Mouse (Mus musculus) liver, embryonic 14.5 days (tissue): ENCODE results near the gene Cplx2. TPM values are rescaled to one million over a fixed set of nuclear protein-coding genes. Genes with fewer than 3 reads are reported as not detected.

ENCODE experiments used
- ATAC-seq: fragments of 200-750 bp; cut with Nextera tagmentation; 2 replicates; pipeline ENCODE4 v1.8.0; 2017; ENCODE audit warnings: moderate number of reproducible peaks, mild to moderate bottlenecking, moderate library complexity; ENCODE audit not compliant: insufficient read depth
- DNase-seq, 3 experiments: peaks; one replicate each; pipeline ENCODE4 v3.0.0-alpha.2; 2012 to 2013; ENCODE audit warnings: low read depth in 3 of 3, low spot score in 3 of 3
- H3K27ac ChIP-seq: fragments of 300-500 bp; sonication (generic); 2 replicates; pipeline ENCODE4 v1.5.1; 2014; ENCODE audit warnings: moderate library complexity, mild to moderate bottlenecking, control low read depth, inconsistent platforms
- H3K27me3 ChIP-seq: fragments of 300-500 bp; sonication (generic); 2 replicates; pipeline ENCODE4 v1.6.1; 2014; ENCODE audit warnings: mild to moderate bottlenecking, low read length, moderate library complexity; ENCODE audit not compliant: control insufficient read depth, insufficient read depth
- H3K36me3 ChIP-seq: fragments of 300-500 bp; sonication (generic); replicated peaks from 2 replicates; pipeline ENCODE4 v1.6.1; 2014; ENCODE audit warnings: low read depth; ENCODE audit not compliant: control insufficient read depth, insufficient read depth
- H3K4me1 ChIP-seq, 2 experiments: fragments of 200-500 bp in 1 of 2; fragments of 300-500 bp in 1 of 2; sonication (generic) in 1 of 2; replicated peaks; 2 replicates each; pipeline ENCODE4 v1.6.1; 2012 to 2014; ENCODE audit warnings: antibody characterized with exemption in 1 of 2, inconsistent platforms in 1 of 2, low read length in 1 of 2; ENCODE audit not compliant: control insufficient read depth in 2 of 2, insufficient read depth in 2 of 2
- H3K4me2 ChIP-seq: fragments of 300-500 bp; sonication (generic); 2 replicates; pipeline ENCODE4 v1.6.1; 2014; ENCODE audit warnings: low read depth, mild to moderate bottlenecking, control low read depth, moderate library complexity
- H3K4me3 ChIP-seq, 2 experiments: fragments of 200-500 bp in 1 of 2; fragments of 300-500 bp in 1 of 2; sonication (generic) in 1 of 2; 2 replicates each; pipeline ENCODE4 v1.5.1; 2012 to 2014; ENCODE audit warnings: low read depth in 2 of 2, low read length in 2 of 2, mild to moderate bottlenecking in 2 of 2, control low read depth in 1 of 2, inconsistent platforms in 1 of 2, moderate library complexity in 1 of 2; ENCODE audit not compliant: insufficient read depth in 1 of 2
- H3K9ac ChIP-seq: fragments of 300-500 bp; sonication (generic); replicated peaks from 2 replicates; pipeline ENCODE4 v1.6.1; 2014; ENCODE audit warnings: mild to moderate bottlenecking, control low read depth, moderate library complexity
- H3K9me3 ChIP-seq: fragments of 300-500 bp; sonication (generic); 2 replicates; pipeline ENCODE4 v1.6.1; 2016; ENCODE audit warnings: low read length, mixed read lengths; ENCODE audit not compliant: control insufficient read depth
- CTCF ChIP-seq: IDR thresholded peaks from 2 replicates; pipeline ENCODE4 v1.5.1; 2016; ENCODE audit warnings: antibody characterized with exemption, low read depth, control low read depth
- EP300 ChIP-seq: IDR thresholded peaks from 2 replicates; pipeline ENCODE4 v1.6.1; 2016; ENCODE audit warnings: antibody characterized with exemption, low read depth
- WGBS: fragments of 180-500 bp; shearing (Covaris S2); extraction: QIAGEN DNeasy Blood & Tissue Kit; methylation state at CpG from one replicate; pipeline ENCODE4 v1.1.7; 2014; ENCODE audit not compliant: insufficient replicate concordance; 5-methylcytosine and 5-hydroxymethylcytosine counted together
- polyA plus RNA-seq, 2 experiments: library from polyadenylated mRNA; depleted of rRNA in 1 of 2; stranded (reverse) in 1 of 2; unstranded in 1 of 2; fragments of >200 nt; fragmentation: Nextera tagmentation in 1 of 2; extraction: Ambion mirVana in 1 of 2; gene quantifications; 2 replicates each; pipeline versions ENCODE4 v1.2.1 to v1.2.3; 2012 to 2014

The Cplx2 gene
- polyA plus RNA-seq, 2 experiments, result 0.24 to 0.49 TPM

- no peaks in the 10 kb centered on the region for H3K27me3 ChIP-seq
- H3K36me3 ChIP-seq, result no peaks in the 10 kb centered on the region
- 41% methylated on average over 5 of the region's 5 CpGs for WGBS
- no peak for TF ChIP-seq EP300
- no peak for TF ChIP-seq CTCF
- ATAC-seq (no peak), DNase-seq (no peak)
- no peak overlapping the region for H3K27ac ChIP-seq
- H3K4me2 ChIP-seq, result no peak overlapping the region
- no peak overlapping the region for H3K9ac ChIP-seq
- H3K4me1 ChIP-seq, result no peaks in the 10 kb centered on the region
- no peaks in the 10 kb centered on the region for H3K9me3 ChIP-seq
- no peak overlapping the region for H3K4me3 ChIP-seq
These were observed 12.4 kb downstream of the Cplx2 start for GRCm38 (mm10) chr13:54383531-54383930.

- Histone ChIP-seq H3K27ac (no peak overlapping the region), H3K27me3 (no peaks in the 10 kb centered on the region), H3K9ac (no peak overlapping the region), H3K9me3 (no peaks in the 10 kb centered on the region), H3K4me3 (no peak overlapping the region), H3K4me1 (no peaks in the 10 kb centered on the region), H3K36me3 (no peaks in the 10 kb centered on the region), H3K4me2 (no peak overlapping the region)
- DNase-seq (no peak), ATAC-seq (no peak)
- 19% methylated on average over 5 of the region's 5 CpGs for WGBS
- TF ChIP-seq EP300, result no peak
- TF ChIP-seq CTCF, result no peak
These were observed 13.4 kb downstream of the Cplx2 start for GRCm38 (mm10) chr13:54384518-54384917.

GRCm38 (mm10) chr13:54385008-54386004, 14.2 kb downstream of the Cplx2 start:
- Histone ChIP-seq H3K27ac (no peak overlapping the region), H3K4me1 (no peaks in the 10 kb centered on the region), H3K4me2 (no peak overlapping the region), H3K9ac (no peak overlapping the region), H3K27me3 (no peaks in the 10 kb centered on the region), H3K9me3 (no peaks in the 10 kb centered on the region), H3K4me3 (no peak overlapping the region), H3K36me3 (no peaks in the 10 kb centered on the region)
- no peak for TF ChIP-seq CTCF
- no peak for TF ChIP-seq EP300
- no peak for ATAC-seq
- 32% methylated on average over 19 of the region's 19 CpGs for WGBS
- no peak for DNase-seq

- DNase-seq (no peak), ATAC-seq (no peak)
- H3K4me1 ChIP-seq, result no peaks in the 10 kb centered on the region
- H3K9me3 ChIP-seq, result no peaks in the 10 kb centered on the region
- no peak overlapping the region for H3K4me3 ChIP-seq
- H3K27ac ChIP-seq, result no peak overlapping the region
- H3K4me2 ChIP-seq, result no peak overlapping the region
- no peaks in the 10 kb centered on the region for H3K27me3 ChIP-seq
- H3K36me3 ChIP-seq, result no peaks in the 10 kb centered on the region
- TF ChIP-seq CTCF (no peak), EP300 (no peak)
- WGBS, result 44% methylated on average over 8 of the region's 8 CpGs
- H3K9ac ChIP-seq, result no peak overlapping the region
These were observed 18.9 kb downstream of the Cplx2 start for GRCm38 (mm10) chr13:54389971-54390564.

GRCm38 (mm10) chr13:54390565-54391013, 19.4 kb downstream of the Cplx2 start:
- H3K4me3 ChIP-seq, result no peak overlapping the region
- H3K4me1 ChIP-seq, result no peaks in the 10 kb centered on the region
- no peak overlapping the region for H3K27ac ChIP-seq
- H3K27me3 ChIP-seq, result no peaks in the 10 kb centered on the region
- no peak for ATAC-seq
- no peak for TF ChIP-seq CTCF
- no peak for TF ChIP-seq EP300
- no peak for DNase-seq
- H3K9ac ChIP-seq, result no peak overlapping the region
- WGBS, result 76% methylated on average over 7 of the region's 7 CpGs
- no peaks in the 10 kb centered on the region for H3K36me3 ChIP-seq
- H3K4me2 ChIP-seq, result no peak overlapping the region
- H3K9me3 ChIP-seq, result no peaks in the 10 kb centered on the region
